Mouse (Mus musculus) hindbrain, embryonic 15.5 days (tissue): Measurements from ENCODE around the gene Gm5089. TPM values are rescaled to one million over a fixed set of nuclear protein-coding genes. Genes with fewer than 3 reads are reported as not detected.

Source experiments
- ATAC-seq: fragments of 200-750 bp; cut with Nextera tagmentation; 2 replicates; pipeline ENCODE4 v1.8.0; 2017; ENCODE audit warnings: low read depth, moderate number of reproducible peaks, moderate TSS enrichment; ENCODE audit not compliant: low FRiP score
- H3K27ac ChIP-seq: fragments of 300-500 bp; sonication (generic); replicated peaks from 2 replicates; pipeline ENCODE4 v1.5.1; 2015; ENCODE audit warnings: mild to moderate bottlenecking, inconsistent platforms
- H3K27me3 ChIP-seq: fragments of 300-500 bp; sonication (generic); 2 replicates; pipeline ENCODE4 v1.6.1; 2015; ENCODE audit warnings: control low read depth, inconsistent platforms
- H3K36me3 ChIP-seq: fragments of 300-500 bp; sonication (generic); 2 replicates; pipeline ENCODE4 v1.6.1; 2015; ENCODE audit warnings: control low read depth, inconsistent platforms
- H3K4me1 ChIP-seq: fragments of 300-500 bp; sonication (generic); replicated peaks from 2 replicates; pipeline ENCODE4 v1.6.1; 2015; ENCODE audit warnings: control low read depth, inconsistent platforms
- H3K4me2 ChIP-seq: fragments of 300-500 bp; sonication (generic); 2 replicates; pipeline ENCODE4 v1.6.1; 2015; ENCODE audit warnings: moderate library complexity, mild to moderate bottlenecking, inconsistent platforms
- H3K4me3 ChIP-seq: fragments of 300-500 bp; sonication (generic); 2 replicates; pipeline ENCODE4 v1.5.1; 2015; ENCODE audit warnings: mild to moderate bottlenecking, inconsistent platforms
- H3K9ac ChIP-seq: fragments of 300-500 bp; sonication (generic); 2 replicates; pipeline ENCODE4 v1.6.1; 2015; ENCODE audit warnings: inconsistent platforms
- H3K9me3 ChIP-seq: fragments of 300-500 bp; sonication (generic); 2 replicates; pipeline ENCODE4 v1.6.1; 2016; ENCODE audit warnings: control low read depth, inconsistent platforms
- WGBS: fragments of 180-500 bp; shearing (Covaris S2); methylation state at CpG from one replicate; pipeline ENCODE4 v1.1.7; 2015; 5-methylcytosine and 5-hydroxymethylcytosine counted together
- polyA plus RNA-seq: library from polyadenylated mRNA; unstranded; fragments of >200 nt; fragmentation: Nextera tagmentation; extraction: Ambion mirVana; gene quantifications from 2 replicates; pipeline ENCODE4 v1.2.1, GENCODE M21; 2015

Gm5089 gene
- polyA plus RNA-seq, 1 experiment from 2014 or later = 2.4 TPM

DNA sequence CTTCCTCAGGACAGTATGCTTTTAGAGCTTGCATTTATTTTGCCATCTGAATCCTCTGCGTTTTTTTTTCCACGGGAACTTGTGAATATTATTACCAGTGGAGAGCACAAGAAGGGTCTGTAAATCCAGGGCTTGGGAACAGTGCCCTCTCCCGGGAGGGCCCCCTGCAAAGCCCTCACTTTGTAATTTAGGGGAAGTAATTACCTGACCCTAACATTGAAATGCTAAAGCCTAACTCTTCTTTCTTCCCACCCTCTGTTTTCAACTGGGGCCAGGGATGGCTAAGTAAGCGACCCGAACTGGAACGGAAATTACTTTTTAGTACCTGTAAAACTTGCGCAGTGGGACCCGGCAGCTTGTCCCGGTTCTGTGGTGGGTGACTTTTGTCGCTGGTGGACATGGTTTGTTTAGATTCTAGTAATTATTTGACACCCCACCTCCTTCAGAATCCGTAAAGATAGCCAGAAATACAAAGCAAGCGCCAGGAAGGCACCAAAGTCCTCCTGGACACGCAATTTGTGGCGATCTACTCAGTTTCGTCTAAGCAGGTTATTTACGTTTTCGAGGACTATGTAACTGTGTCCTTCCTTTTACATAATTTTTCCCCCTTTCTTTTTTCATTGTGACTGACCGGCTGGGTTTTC lies 44.9 kb downstream of the Gm5089 start:
- Histone ChIP-seq H3K4me2 (peak overlapping the region; percentile 59), H3K36me3 (no peaks in the 10 kb centered on the region), H3K9me3 (no peaks in the 10 kb centered on the region), H3K4me1 (peaks cover 14% of the 10 kb centered on the region), H3K9ac (peak overlapping the region; percentile 11; the same call in 1 of the 2 replicates), H3K4me3 (peak overlapping the region; percentile 30), H3K27ac (peak overlapping the region; percentile 61), H3K27me3 (peaks cover 67% of the 10 kb centered on the region)
- WGBS = 2% methylated on average over 18 of the region's 18 CpGs
- no peak for ATAC-seq

DNA sequence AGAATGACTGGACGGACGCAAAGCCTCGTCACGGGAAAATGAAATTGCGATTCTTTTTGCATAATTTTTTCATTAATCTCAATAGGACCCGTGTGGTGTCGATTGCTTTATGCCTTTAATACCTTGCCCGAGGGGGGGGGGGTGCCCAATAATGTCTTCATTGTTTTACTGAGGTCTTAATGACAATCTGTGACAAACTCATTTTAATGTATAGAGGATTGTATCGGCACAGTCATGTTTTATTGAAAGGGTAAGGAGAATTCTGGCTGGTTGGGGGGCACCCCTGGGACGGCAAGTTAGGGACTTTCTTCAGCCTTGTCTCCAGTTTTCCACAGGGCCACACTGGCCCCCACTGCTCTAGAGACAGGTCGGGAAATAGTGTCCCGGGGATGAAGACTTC lies 45.7 kb downstream of the Gm5089 start:
- H3K9me3 ChIP-seq = no peaks in the 10 kb centered on the region
- peaks cover 74% of the 10 kb centered on the region for H3K27me3 ChIP-seq
- peak overlapping the region; percentile 30; the same call in 1 of the 2 replicates for H3K4me3 ChIP-seq
- peak overlapping the region; percentile 61; the same call in 1 of the 2 replicates for H3K27ac ChIP-seq
- H3K4me2 ChIP-seq = peak overlapping the region; percentile 23; the same call in 1 of the 2 replicates
- no peak overlapping the region for H3K9ac ChIP-seq
- H3K4me1 ChIP-seq = peaks cover 14% of the 10 kb centered on the region
- WGBS = 25% methylated on average over 12 of the region's 12 CpGs
- ATAC-seq = no peak
- H3K36me3 ChIP-seq = no peaks in the 10 kb centered on the region

DNA sequence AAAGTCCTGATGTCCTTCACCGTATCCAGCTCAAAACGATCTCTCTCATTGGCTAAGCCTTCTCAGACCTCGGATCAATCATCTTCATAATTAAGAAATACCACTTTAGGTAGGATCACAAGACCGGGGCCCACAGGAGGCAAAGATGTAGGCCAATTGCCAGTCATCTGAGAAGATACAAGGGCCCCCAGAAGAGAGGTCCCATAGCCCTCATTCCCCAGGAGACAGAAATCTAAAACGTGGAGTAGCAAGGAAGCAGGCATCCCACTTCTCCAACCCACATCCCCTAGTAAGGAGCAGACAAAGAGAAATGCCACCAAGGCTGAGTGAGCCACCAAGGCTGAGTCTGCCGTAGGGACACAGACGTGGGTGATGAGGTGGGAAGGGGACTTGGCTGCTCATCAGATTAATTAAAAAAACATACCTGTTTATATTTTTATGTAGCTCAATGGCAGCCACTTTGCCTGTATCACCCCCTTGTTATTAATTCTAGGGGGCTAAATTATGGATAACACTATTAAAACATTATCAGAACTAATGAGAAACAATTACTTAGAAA lies 46.2 kb downstream of the Gm5089 start:
- Histone ChIP-seq H3K27ac (peak overlapping the region; percentile 35), H3K27me3 (peaks cover 74% of the 10 kb centered on the region), H3K9ac (no peak overlapping the region), H3K4me1 (peaks cover 14% of the 10 kb centered on the region), H3K4me3 (no peak overlapping the region), H3K36me3 (no peaks in the 10 kb centered on the region), H3K9me3 (no peaks in the 10 kb centered on the region), H3K4me2 (0 out of 2 replicates have a peak overlapping the region, but pooled peaks have one; percentile 23)
- ATAC-seq = no peak
- 51% methylated on average over 7 of the region's 7 CpGs for WGBS

DNA sequence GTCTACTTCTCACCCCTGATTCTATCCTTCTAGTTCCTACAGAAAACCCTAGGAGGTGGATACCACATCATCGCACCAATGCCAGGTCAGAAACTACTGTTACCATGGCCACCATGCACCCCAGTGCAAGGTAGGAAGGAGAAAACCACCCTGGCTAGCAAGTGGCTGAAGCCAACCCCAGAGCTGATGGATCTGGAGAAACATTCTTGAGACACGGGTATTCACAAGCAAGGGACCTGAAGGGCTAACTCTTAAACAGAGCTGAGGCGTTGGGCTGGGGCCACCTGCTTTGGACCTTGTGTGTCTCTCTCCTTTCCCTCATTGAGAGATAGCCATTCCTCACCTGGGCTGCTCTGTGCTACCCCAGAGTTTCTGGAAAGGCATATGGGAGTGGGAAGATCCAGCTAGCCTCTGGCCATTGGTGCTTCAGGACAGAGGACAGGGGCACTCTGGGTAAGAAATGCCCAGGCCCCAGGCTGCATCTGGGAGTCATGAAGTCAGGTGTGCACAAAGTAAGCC lies 47.4 kb downstream of the Gm5089 start:
- Histone ChIP-seq H3K27me3 (peaks cover 71% of the 10 kb centered on the region), H3K4me2 (peak overlapping the region; percentile 8; the same call in 1 of the 2 replicates), H3K4me1 (peaks cover 14% of the 10 kb centered on the region), H3K27ac (peak overlapping the region; percentile 35), H3K9me3 (no peaks in the 10 kb centered on the region), H3K4me3 (no peak overlapping the region), H3K36me3 (no peaks in the 10 kb centered on the region), H3K9ac (no peak overlapping the region)
- 50% methylated on average over 3 of the region's 3 CpGs for WGBS
- no peak for ATAC-seq

DNA sequence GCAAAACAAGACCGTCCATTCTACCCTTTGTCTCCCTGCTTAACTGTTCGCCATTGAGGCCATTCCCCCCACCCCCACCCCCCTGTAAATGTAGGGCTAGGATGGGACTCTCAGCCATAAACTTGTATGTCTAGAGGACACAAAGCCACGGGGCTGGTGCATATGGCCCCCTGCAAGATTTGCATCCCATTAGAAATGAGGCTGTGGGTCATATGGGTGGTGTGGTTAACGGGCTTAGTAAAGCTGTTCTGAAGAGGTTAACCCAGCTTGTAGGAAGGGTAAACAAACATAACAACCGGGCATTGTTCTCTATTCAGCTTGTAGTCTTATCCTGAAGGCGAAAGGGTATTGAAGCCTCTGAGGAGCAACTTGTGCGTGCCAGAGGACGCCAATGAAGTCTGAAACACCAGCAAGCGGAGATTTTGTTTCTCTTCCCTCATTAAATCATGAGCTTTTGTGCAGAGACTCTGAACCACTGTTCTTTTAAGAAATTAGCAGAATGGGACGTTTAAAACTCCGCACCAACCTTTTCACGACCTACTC lies 48.1 kb downstream of the Gm5089 start:
- H3K9ac ChIP-seq = no peak overlapping the region
- H3K9me3 ChIP-seq = no peaks in the 10 kb centered on the region
- H3K4me3 ChIP-seq = no peak overlapping the region
- 19% methylated on average over 12 of the region's 12 CpGs for WGBS
- H3K27ac ChIP-seq = peak overlapping the region; percentile 35
- H3K4me1 ChIP-seq = peaks cover 14% of the 10 kb centered on the region
- H3K36me3 ChIP-seq = no peaks in the 10 kb centered on the region
- peaks cover 64% of the 10 kb centered on the region for H3K27me3 ChIP-seq
- ATAC-seq = no peak
- H3K4me2 ChIP-seq = peak overlapping the region; percentile 8; the same call in 1 of the 2 replicates

DNA sequence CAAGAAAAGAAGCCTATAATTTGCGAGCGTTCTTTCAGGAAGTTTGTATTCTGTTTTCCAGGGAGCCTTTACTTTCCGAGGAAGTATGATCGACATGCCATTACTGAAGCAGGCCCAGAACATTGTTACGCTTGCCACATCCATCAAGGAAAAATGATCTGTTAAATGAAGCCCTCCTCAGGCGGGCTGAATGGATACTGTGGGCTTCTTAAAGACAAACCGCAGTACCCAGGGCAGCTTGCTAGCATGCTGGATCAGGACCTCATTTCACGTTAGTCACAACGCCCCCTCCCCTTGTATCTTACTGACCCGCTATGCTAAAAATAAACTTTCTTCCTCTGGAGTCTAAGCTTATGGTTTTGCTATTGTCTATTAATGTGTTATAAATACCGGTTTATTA lies 49.0 kb downstream of the Gm5089 start:
- Histone ChIP-seq H3K27ac (no peak overlapping the region), H3K36me3 (no peaks in the 10 kb centered on the region), H3K9ac (no peak overlapping the region), H3K27me3 (peaks cover 60% of the 10 kb centered on the region), H3K4me2 (no peak overlapping the region), H3K9me3 (no peaks in the 10 kb centered on the region), H3K4me3 (no peak overlapping the region), H3K4me1 (peaks cover 13% of the 10 kb centered on the region)
- 23% methylated on average over 11 of the region's 11 CpGs for WGBS
- no peak for ATAC-seq

DNA sequence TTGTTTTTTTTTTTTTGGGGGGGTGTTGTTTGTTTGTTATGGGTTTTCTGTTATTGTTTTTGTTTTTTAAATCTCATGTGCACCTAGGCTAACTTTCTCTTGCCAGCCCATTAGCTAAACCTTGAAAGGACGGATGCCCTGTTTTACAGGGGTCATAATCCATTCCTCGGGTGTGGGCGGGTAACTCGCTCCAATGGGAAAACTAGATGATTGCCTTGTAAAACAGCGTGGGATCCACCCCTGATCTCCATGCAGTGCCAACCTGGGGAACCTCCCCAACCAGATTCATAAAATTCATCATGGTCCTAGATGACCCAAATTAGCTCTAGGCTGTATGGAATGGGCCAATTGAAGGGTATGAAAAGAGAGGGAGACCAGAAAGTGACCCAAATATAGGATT lies 51.0 kb downstream of the Gm5089 start:
- no peak overlapping the region for H3K4me2 ChIP-seq
- peaks cover 48% of the 10 kb centered on the region for H3K27me3 ChIP-seq
- H3K4me1 ChIP-seq = 0 out of 2 replicates have a peak, but pooled peaks cover 3% of the 10 kb centered on the region
- no peaks in the 10 kb centered on the region for H3K9me3 ChIP-seq
- no peak overlapping the region for H3K27ac ChIP-seq
- WGBS = 70% methylated on average over 5 of the region's 5 CpGs
- no peak for ATAC-seq
- no peaks in the 10 kb centered on the region for H3K36me3 ChIP-seq
- no peak overlapping the region for H3K9ac ChIP-seq
- H3K4me3 ChIP-seq = no peak overlapping the region

DNA sequence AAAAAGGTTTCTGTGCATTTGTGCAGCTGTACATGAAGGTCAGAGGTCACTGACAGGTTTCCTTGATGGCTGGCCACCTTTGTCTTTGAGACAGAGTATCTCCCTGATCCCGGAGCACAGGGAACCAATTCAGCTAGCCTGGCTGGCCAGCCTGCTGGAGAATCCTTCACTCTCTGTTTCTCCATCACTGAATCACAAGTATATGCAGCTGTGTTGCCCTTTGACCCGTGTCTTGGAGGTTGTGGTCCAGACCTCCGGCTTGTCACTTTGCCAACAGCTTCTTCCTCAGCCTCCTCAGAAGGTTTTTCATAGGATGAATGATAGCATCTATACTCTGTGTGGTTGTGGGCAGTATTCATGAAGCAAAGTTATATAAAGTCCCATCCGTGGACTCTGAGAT lies 52.2 kb downstream of the Gm5089 start:
- 47% methylated on average over 4 of the region's 4 CpGs for WGBS
- ATAC-seq = no peak
- no peak overlapping the region for H3K9ac ChIP-seq
- H3K4me3 ChIP-seq = no peak overlapping the region
- H3K4me2 ChIP-seq = no peak overlapping the region
- no peaks in the 10 kb centered on the region for H3K36me3 ChIP-seq
- no peaks in the 10 kb centered on the region for H3K9me3 ChIP-seq
- H3K27me3 ChIP-seq = peaks cover 37% of the 10 kb centered on the region
- no peak overlapping the region for H3K27ac ChIP-seq
- H3K4me1 ChIP-seq = 0 out of 2 replicates have a peak, but pooled peaks cover 3% of the 10 kb centered on the region

DNA sequence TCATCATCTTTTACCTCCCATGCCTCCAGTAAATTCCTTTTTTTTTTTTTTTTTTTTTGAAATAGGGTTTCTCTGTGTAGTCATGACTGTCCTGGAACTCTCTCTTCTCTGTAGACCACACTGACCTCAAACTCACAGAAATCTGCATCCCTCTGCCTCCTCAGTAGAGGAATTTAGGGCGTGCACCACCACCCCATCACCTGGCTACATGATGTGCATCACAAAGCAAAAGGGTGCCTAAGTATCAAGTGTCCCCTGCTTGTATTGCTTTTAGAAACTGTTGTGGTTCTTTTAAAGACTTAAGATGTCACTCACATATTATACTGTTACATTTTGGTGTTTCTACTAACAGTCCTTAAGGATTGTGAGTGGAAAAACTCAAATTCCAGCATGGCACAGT lies 57.8 kb downstream of the Gm5089 start:
- Histone ChIP-seq H3K4me1 (no peaks in the 10 kb centered on the region), H3K4me2 (no peak overlapping the region), H3K4me3 (no peak overlapping the region), H3K9me3 (no peaks in the 10 kb centered on the region), H3K27ac (no peak overlapping the region), H3K9ac (no peak overlapping the region), H3K36me3 (no peaks in the 10 kb centered on the region), H3K27me3 (peaks cover 5% of the 10 kb centered on the region)
- ATAC-seq = no peak
- 91% methylated on average over 1 of the region's 1 CpGs for whole genome bisulfite sequencing

DNA sequence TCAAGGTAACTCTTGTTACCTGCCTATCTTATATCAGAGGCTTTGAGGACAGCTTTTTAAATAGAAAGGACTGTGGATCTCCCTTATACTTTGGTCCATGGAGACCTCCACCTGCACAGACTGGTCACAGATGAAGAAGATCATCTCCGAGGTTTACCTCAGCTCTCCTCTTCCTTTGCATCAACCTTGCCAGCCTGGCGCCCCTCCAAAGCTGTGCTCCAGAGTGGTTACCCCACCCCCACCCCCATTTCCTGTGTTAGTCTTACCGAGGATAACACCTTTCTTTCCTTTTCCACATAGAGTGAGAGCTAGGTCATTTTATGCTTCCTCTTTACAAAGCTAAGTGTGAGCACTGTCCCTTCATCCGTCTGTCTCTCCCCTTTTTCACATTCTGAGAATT lies 60.0 kb downstream of the Gm5089 start:
- Histone ChIP-seq H3K36me3 (no peaks in the 10 kb centered on the region), H3K4me2 (no peak overlapping the region), H3K4me1 (no peaks in the 10 kb centered on the region), H3K27ac (no peak overlapping the region), H3K9ac (no peak overlapping the region), H3K27me3 (peaks cover 5% of the 10 kb centered on the region), H3K9me3 (no peaks in the 10 kb centered on the region), H3K4me3 (no peak overlapping the region)
- 64% methylated on average over 4 of the region's 4 CpGs for WGBS
- ATAC-seq = no peak

DNA sequence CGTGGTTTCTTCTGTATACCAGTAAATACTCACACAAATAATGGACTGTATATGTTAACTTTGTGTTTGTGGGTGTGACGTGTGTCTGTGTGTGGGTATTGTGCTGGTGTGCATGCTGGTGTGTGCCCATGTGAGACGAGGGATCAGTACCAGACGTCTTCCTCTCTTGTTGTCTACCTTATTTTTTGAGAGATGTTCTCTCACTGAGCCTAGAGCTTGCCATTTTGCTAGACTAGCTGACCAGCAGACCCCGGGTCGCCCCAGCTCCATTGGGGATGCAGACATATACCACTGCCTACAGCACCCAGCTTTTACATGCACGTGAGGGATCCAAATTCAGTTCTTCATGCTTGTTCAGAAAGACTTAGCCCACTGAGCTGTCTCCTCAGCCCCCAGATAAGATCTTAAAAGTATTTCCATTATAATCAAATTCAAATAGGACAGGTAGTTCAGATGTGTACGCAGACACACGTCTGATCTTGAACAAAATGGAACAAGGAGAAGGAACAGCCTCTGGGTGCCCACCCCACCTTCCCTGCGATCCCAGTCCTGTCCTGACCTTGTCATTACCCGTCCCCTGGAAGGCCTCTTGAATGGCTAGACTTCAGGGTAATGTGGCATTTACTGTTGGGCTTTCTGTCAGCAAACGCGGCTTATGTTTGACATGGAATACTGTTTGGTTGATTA lies 61.1 kb downstream of the Gm5089 start:
- ATAC-seq = no peak
- Histone ChIP-seq H3K27me3 (peaks cover 5% of the 10 kb centered on the region), H3K4me2 (no peak overlapping the region), H3K9me3 (no peaks in the 10 kb centered on the region), H3K36me3 (no peaks in the 10 kb centered on the region), H3K4me3 (no peak overlapping the region), H3K9ac (no peak overlapping the region), H3K27ac (no peak overlapping the region), H3K4me1 (no peaks in the 10 kb centered on the region)
- WGBS = 83% methylated on average over 13 of the region's 13 CpGs
